Mouse (Mus musculus) forebrain, embryonic 13.5 days (tissue): Measurements from ENCODE around the gene Zfp688. TPM values are rescaled to one million over a fixed set of nuclear protein-coding genes. Genes with fewer than 3 reads are reported as not detected.
"Not testable (repeated sequence)": the region's sequence is repeated elsewhere in the genome, so short reads cannot be mapped to it uniquely, and the experiment has no call there.

Experiments used
- ATAC-seq: fragments of 200-750 bp; cut with Nextera tagmentation; 2 replicates; pipeline ENCODE4 v1.8.0; 2017
- H3K27ac ChIP-seq: fragments of 300-500 bp; sonication (generic); 2 replicates; pipeline ENCODE4 v1.5.1; 2015; ENCODE audit warnings: inconsistent platforms, mild to moderate bottlenecking, moderate library complexity
- H3K27me3 ChIP-seq: fragments of 300-500 bp; sonication (generic); 2 replicates; pipeline ENCODE4 v1.6.1; 2015; ENCODE audit warnings: mild to moderate bottlenecking, inconsistent platforms
- H3K36me3 ChIP-seq: fragments of 300-500 bp; sonication (generic); 2 replicates; pipeline ENCODE4 v1.6.1; 2015; ENCODE audit warnings: mild to moderate bottlenecking, inconsistent platforms; ENCODE audit not compliant: poor library complexity, severe bottlenecking
- H3K4me1 ChIP-seq: fragments of 300-500 bp; sonication (generic); 2 replicates; pipeline ENCODE4 v1.6.1; 2015; ENCODE audit warnings: inconsistent platforms
- H3K4me2 ChIP-seq: fragments of 300-500 bp; sonication (generic); 2 replicates; pipeline ENCODE4 v1.6.1; 2015; ENCODE audit warnings: inconsistent platforms, mild to moderate bottlenecking, moderate library complexity
- H3K4me3 ChIP-seq: fragments of 300-500 bp; sonication (generic); 2 replicates; pipeline ENCODE4 v1.5.1; 2015; ENCODE audit warnings: mild to moderate bottlenecking, inconsistent platforms
- H3K9ac ChIP-seq: fragments of 300-500 bp; sonication (generic); 2 replicates; pipeline ENCODE4 v1.6.1; 2015; ENCODE audit warnings: mild to moderate bottlenecking, inconsistent platforms
- H3K9me3 ChIP-seq: fragments of 300-500 bp; sonication (generic); replicated peaks from 2 replicates; pipeline ENCODE4 v1.6.1; 2016; ENCODE audit warnings: inconsistent platforms
- WGBS: fragments of 180-500 bp; shearing (Covaris S2); methylation state at CpG from one replicate; pipeline ENCODE4 v1.1.7; 2015; 5-methylcytosine and 5-hydroxymethylcytosine counted together
- polyA plus RNA-seq: library from polyadenylated mRNA; unstranded; fragments of >200 nt; fragmentation: Nextera tagmentation; extraction: Ambion mirVana; gene quantifications from 2 replicates; pipeline ENCODE4 v1.2.1, GENCODE M21; 2015

Gene Zfp688
- polyA plus RNA-seq, 1 experiment from 2014 or later, result 30.3 TPM

DNA sequence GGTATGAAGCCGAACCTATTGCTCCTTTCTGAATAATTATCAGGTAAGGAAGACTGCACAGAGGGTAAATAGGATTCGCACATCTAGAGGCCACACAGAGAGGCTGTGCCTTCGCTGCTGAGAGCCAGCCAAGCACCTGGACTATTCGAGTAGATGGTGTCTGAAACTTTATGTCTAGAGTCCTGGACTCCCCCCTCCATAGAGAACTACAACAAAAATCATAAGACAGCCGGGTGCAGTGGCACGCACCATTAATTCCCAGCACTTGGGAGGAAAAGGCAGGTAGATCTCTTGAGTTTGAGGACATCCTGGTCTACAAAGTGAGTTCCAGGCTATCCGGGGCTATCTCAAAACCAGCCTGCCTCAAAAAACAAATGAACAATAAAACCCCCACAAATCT, 28.1 kb upstream of the Zfp688 start:
- H3K4me1 ChIP-seq, result peaks cover 44% of the 10 kb centered on the region

DNA sequence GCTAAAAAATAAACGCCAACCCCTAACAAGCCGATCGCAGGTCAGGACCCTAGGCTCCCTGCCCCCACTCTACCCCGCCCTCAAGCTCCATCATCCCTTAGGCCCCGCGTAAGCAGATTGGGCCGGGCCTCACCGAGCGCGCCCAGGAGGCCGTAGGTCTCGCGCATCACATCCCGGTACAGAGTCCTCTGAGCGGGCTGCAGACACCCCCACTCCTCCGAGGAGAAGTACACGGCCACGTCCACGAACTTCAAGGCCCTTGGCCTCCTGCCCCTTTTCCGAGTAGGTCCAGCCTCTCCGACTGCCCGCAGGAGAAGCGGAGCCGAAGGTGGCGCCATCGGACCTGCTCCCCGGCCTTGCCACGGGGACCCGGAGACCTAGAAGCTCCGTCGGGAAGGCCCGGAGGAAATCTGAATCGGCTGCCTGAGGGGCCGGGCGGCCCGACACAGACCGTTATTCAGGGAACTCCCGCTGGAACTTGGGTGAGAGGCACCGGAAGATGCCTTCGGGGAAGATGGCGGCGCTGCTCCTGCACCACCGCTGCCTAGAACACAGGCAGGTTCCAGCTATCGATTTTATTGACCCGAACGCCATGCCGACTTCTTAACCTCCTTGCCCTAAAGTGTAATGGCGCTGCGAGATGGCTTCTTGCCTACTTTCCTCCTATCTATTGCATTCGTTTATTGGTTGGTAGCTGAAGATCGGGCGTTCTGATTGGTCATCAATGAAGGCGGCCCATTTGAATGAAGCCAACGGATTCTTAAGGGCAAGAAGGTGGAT, 26.8 kb upstream of the Zfp688 start, which contains the start of gene Zfp689:
Zfp689 (minus strand) TSS at position 638 of the 780 bp plus-strand sequence.
- Histone ChIP-seq H3K27me3 (no peaks in the 10 kb centered on the region), H3K27ac (peak within 1 kb of the TSS; percentile 93), H3K9ac (peak within 1 kb of the TSS; percentile 95), H3K4me2 (peak within 1 kb of the TSS; percentile 69), H3K4me1 (peaks cover 44% of the 10 kb centered on the region), H3K4me3 (peak within 1 kb of the TSS; percentile 79), H3K36me3 (peaks cover 47% of the 10 kb centered on the region), H3K9me3 (no peaks in the 10 kb centered on the region)
- peak; percentile 95 for ATAC-seq
- WGBS, result under 1% methylated on average over 54 of the region's 54 CpGs

More for the DNA sequence above, 28.1 kb upstream of the Zfp688 start:
- no peaks in the 10 kb centered on the region for H3K27me3 ChIP-seq
- H3K9me3 ChIP-seq, result no peaks in the 10 kb centered on the region
- H3K36me3 ChIP-seq, result peaks cover 40% of the 10 kb centered on the region
- 76% methylated on average over 7 of the region's 7 CpGs for WGBS
- H3K9ac ChIP-seq, result peak overlapping the region; percentile 64
- 0 out of 2 replicates have a peak overlapping the region, but pooled peaks have one; percentile 53 for H3K27ac ChIP-seq
- H3K4me2 ChIP-seq, result peak overlapping the region; percentile 69
- H3K4me3 ChIP-seq, result peak overlapping the region; percentile 79
- no peak for ATAC-seq

DNA sequence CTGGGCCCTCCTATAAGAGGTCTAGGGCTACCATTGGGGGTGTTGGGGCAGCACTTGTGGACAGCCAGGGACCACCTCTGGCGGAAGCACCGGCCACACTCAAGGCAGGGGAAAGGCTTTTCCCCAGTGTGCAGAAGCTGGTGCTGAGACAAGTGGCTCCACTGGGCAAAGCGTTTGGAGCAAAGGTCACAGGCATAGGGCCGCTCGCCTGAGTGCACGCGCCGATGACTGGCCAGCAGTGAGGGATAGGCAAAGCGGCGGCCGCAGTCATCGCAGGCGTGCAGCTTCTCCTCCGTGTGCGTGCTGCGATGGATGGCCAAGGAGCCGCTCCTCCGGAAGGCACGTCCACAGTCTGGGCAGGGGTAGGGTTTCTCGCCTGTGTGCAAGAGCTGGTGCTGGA, 22.1 kb upstream of the Zfp688 start:
- Histone ChIP-seq H3K9me3 (peaks cover under 1% of the 10 kb centered on the region; the same call in 1 of the 2 replicates), H3K27ac (no peak overlapping the region), H3K4me3 (no peak overlapping the region), H3K4me1 (peaks cover 9% of the 10 kb centered on the region), H3K4me2 (no peak overlapping the region), H3K36me3 (peaks cover 61% of the 10 kb centered on the region), H3K9ac (no peak overlapping the region), H3K27me3 (no peaks in the 10 kb centered on the region)
- 86% methylated on average over 20 of the region's 20 CpGs for WGBS
- no peak for ATAC-seq

DNA sequence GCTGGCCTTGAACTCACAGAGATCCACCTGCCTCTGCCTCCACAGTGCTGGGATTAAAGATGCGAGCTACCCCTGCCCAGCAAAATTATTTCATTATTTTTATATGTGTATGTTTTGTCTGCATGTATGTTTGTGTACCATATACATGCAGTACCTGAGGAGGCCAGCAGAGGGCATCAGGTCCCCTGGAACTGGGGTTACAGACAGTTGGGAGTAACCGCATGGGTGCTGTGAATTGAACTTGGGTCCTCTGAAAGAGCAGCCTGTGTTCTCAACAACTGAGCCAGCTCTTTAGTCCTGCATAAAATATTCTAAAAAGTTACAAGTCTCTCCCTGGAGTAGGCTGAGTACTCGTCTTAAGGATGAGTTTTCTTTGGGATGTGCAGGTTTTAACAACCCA, 15.9 kb upstream of the Zfp688 start:
- WGBS, result 89% methylated on average over 3 of the region's 3 CpGs
- H3K4me3 ChIP-seq, result no peak overlapping the region
- no peaks in the 10 kb centered on the region for H3K27me3 ChIP-seq
- H3K9me3 ChIP-seq, result peaks cover 16% of the 10 kb centered on the region
- ATAC-seq, result no peak
- no peak overlapping the region for H3K27ac ChIP-seq
- no peak overlapping the region for H3K4me2 ChIP-seq
- peaks cover 17% of the 10 kb centered on the region for H3K36me3 ChIP-seq
- no peaks in the 10 kb centered on the region for H3K4me1 ChIP-seq
- H3K9ac ChIP-seq, result no peak overlapping the region

DNA sequence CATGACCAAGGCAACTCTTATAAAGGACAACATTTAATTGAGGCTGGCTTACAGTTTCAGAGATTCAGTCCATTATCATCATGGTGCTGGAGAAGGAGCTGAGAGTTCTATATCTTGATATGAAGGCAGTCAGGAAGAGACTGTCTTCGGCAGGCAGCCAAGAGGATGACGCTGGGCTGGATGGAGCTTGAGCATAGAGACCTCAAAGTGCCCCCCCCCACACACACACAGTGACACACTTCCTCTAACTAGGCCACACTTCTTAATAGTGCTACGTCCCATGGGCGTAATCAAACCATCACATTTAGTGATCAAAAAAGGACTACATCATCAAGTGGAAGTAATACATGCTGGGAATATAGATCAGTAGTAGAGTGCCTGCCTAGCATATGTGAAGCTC, 13.3 kb upstream of the Zfp688 start:
- H3K27me3 ChIP-seq, result no peaks in the 10 kb centered on the region
- no peak overlapping the region for H3K27ac ChIP-seq
- WGBS, result 84% methylated on average over 4 of the region's 4 CpGs
- no peak for ATAC-seq
- no peaks in the 10 kb centered on the region for H3K4me1 ChIP-seq
- H3K36me3 ChIP-seq, result no peaks in the 10 kb centered on the region
- no peak overlapping the region for H3K4me2 ChIP-seq
- H3K4me3 ChIP-seq, result no peak overlapping the region
- peaks cover 16% of the 10 kb centered on the region for H3K9me3 ChIP-seq
- H3K9ac ChIP-seq, result no peak overlapping the region

DNA sequence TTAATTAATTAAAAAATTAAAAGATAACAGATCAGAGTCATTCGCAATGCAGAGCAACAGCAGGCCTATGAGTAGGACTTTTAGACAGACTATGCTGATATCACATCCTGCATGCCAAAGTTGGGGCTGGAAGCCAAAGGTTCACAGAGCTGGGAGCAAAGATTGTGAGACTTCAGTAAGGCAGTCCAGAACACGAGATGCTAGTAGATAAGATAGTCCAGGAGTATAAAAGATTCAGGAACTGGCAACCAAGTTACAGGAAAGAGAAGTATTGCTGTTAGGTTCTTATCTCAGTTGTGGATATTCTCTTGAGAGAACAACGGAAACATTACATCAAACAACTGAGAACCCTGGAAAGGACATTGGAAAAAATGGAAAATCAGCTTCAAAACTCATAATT, 4.5 kb upstream of the Zfp688 start:
- WGBS, result 75% methylated on average over 3 of the region's 3 CpGs

DNA sequence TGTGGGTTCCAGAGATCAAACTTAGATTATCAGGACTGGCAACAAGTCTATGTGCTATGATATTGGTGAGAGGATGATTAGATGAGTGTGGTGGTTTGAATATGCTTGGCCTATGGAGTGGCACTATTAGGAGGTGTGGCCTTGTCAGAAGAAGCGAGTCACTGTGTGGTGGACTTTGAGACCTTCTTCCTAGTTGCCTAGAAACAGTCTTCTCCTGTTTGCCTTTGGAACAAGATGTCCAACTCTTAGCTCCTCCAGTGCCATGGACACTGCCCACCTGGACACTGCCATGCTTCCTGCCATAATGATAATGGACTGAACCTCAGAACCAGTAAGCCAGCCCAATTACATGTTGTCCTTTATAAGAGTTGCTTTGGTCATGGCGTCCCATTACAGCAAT, 4.0 kb upstream of the Zfp688 start:
- Histone ChIP-seq H3K9ac (no peak overlapping the region), H3K36me3 (no peaks in the 10 kb centered on the region), H3K4me2 (no peak overlapping the region), H3K27me3 (peaks cover 19% of the 10 kb centered on the region), H3K9me3 (no peaks in the 10 kb centered on the region), H3K27ac (no peak overlapping the region), H3K4me1 (peaks cover 12% of the 10 kb centered on the region), H3K4me3 (no peak overlapping the region)
- no peak for ATAC-seq
- 83% methylated on average over 2 of the region's 2 CpGs for WGBS

More for the DNA sequence above, 4.5 kb upstream of the Zfp688 start:
- Histone ChIP-seq H3K36me3 (no peaks in the 10 kb centered on the region), H3K27me3 (peaks cover 19% of the 10 kb centered on the region), H3K4me1 (peaks cover 7% of the 10 kb centered on the region), H3K4me2 (no peak overlapping the region), H3K4me3 (no peak overlapping the region), H3K9me3 (no peaks in the 10 kb centered on the region), H3K27ac (no peak overlapping the region), H3K9ac (no peak overlapping the region)
- ATAC-seq, result no peak

DNA sequence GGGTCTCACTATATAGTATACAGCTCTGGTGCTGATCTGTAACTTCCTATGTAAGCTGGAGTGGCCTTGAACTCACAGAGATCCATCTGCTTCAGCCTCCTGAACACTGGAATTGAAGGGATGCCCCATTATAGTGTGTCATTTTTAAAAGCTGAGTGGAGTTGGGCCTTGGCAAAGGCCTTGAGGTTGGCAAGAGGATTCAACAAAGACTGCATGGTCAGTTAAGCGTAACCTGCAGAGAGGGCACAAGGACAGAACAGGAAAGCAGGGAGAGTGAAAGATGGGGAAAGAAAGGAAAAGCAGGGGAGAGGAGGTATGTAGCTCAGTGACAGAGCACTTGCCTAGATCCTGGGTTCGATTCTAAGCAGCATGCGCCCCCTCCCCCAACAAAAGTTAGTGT, 3.4 kb upstream of the Zfp688 start:
- 90% methylated on average over 3 of the region's 3 CpGs for WGBS
- Histone ChIP-seq H3K4me1 (peaks cover 13% of the 10 kb centered on the region), H3K27me3 (peaks cover 19% of the 10 kb centered on the region), H3K4me3 (no peak overlapping the region), H3K36me3 (no peaks in the 10 kb centered on the region), H3K9ac (no peak overlapping the region), H3K4me2 (no peak overlapping the region), H3K9me3 (no peaks in the 10 kb centered on the region), H3K27ac (no peak overlapping the region)
- ATAC-seq, result no peak

DNA sequence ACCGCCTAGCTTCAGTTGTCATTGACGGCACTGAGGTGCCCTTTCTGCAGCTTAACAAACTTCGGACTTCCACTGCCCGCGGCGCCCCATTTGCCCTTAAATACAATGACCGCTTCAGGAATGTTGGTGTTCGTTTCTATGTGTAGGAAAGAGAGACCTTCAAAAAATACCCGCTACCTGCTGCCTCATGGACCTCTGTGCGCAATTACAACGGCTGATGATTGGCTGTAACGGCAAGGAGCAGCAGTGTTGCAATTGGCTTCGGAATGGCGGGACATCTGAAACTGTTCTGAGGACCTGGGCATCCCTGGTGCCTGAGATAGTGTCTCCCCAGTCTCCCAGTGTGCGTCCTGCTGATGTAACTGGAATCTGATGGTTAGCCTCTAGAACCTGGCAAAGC, 379 bp upstream of the Zfp688 start:
- Histone ChIP-seq H3K27ac (no peak overlapping the region), H3K27me3 (peaks cover 19% of the 10 kb centered on the region), H3K4me3 (peak overlapping the region; percentile 87), H3K4me1 (peaks cover 13% of the 10 kb centered on the region), H3K9ac (peak overlapping the region; percentile 93), H3K4me2 (peak overlapping the region; percentile 99), H3K36me3 (peaks cover 20% of the 10 kb centered on the region), H3K9me3 (no peaks in the 10 kb centered on the region)
- ATAC-seq, result peak; percentile 84
- 2% methylated on average over 15 of the region's 15 CpGs for WGBS

DNA sequence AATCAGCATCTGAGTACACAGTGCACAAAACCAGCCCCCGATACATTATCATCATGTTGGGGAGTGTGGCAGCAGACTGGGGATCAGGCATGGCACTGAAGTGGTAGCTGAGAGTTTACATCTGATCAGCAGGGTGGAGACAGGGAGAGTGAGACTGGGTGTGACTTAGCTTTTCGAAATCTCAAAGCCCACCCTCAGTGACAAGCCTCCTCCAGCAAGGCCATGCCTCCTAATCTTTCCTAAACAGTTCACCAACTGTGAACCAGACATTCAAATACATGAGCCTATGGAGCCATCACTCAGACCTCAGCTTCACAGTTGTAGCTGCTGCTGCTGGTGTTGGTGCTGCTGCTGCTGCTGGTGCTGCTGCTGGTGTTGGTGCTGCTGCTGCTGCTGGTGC, 10.4 kb downstream of the Zfp688 start:
- Histone ChIP-seq H3K27me3 (no peaks in the 10 kb centered on the region), H3K4me1 (no peaks in the 10 kb centered on the region), H3K36me3 (peaks cover 4% of the 10 kb centered on the region; the same call in 1 of the 2 replicates), H3K9me3 (no peaks in the 10 kb centered on the region), H3K9ac (no peak overlapping the region), H3K4me3 (no peak overlapping the region), H3K27ac (no peak overlapping the region), H3K4me2 (no peak overlapping the region)
- WGBS, result 88% methylated on average over 2 of the region's 2 CpGs
- no peak for ATAC-seq

DNA sequence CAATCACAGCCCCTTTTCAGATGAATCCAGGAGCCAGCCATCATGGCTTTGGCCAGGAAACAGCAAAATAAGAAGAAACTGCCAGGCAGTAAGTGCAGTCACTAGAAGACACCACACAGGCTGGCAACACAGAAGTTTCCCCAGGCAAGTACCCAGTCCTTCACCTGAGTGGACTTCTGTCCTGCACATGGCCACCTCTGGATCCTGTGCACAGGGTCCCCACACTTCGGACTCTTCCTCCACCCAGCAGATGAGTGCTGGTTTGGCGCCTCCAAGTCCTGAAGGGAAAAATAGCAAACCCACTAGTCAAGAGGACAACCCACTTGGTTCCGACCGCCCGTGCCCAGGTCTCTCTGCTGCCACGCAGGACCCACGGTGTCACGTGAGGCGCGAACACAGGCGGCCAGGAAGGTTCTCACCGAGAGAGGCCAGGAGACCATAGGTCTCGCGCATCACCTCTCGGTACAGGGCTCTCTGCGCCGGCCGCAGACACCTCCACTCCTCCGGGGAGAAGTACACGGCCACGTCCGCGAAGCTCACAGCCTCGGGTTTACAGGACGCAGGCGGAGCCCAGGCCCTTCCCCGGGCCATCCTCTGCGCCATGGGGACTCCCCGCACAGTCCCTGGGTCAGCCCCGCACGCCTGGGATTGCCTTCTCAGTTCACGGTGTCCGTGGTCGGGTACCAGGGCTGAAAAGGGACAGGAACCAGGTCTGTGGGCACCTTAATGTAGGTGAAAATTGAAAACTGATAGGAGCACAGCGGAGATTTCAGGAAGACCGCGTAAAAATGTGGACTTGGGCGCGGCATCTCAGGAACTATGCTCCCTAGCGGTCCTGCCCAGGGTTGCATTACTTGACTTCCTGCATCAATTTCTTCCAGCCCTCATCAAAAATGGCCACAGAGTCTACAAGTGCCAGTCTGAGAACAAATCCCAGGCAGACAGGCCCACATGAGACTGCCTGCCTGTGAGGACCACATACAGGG, 15.6 kb downstream of the Zfp688 start, which contains the start of gene Zfp764:
Zfp764 (minus strand) TSS at position 821 of the 986 bp plus-strand sequence.
- H3K9me3 ChIP-seq, H3K4me1 ChIP-seq, H3K27me3 ChIP-seq, H3K36me3 ChIP-seq: not testable (repeated sequence)
- Histone ChIP-seq H3K27ac (peak within 1 kb of the TSS; percentile 52; the same call in 1 of the 2 replicates), H3K4me2 (peak within 1 kb of the TSS; percentile 90), H3K9ac (peak within 1 kb of the TSS; percentile 79), H3K4me3 (peak within 1 kb of the TSS; percentile 50)
- ATAC-seq, result peak; percentile 90
- WGBS, result 5% methylated on average over 40 of the region's 40 CpGs

DNA sequence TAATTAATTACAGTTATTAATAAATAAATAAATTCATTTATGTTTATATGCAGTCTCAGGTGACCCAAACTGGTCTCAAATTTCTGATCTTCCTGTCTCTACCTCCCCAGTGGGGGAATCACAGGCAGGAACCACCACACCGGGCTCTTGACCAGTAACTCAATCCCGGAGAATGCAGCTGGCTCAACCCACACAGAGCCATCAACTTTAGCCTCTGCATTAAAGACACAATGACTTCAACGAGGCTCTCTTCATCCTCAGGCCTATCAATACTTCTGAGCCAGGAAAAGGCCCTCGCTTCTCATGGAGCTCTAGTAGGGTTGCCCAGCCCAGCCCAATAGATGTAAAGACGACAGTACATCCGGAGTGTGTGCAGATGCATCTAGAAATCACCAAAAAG, 17.8 kb downstream of the Zfp688 start:
- 97% methylated on average over 6 of the region's 6 CpGs for WGBS

More for the DNA sequence above, 17.8 kb downstream of the Zfp688 start:
- not testable (repeated sequence) for H3K27ac ChIP-seq, H3K4me1 ChIP-seq, H3K27me3 ChIP-seq, H3K4me3 ChIP-seq, H3K4me2 ChIP-seq, H3K36me3 ChIP-seq, ATAC-seq, H3K9me3 ChIP-seq, H3K9ac ChIP-seq
